Mouse (Mus musculus) induced T-regulatory cell, adult 2 months (primary cell): ENCODE measurements around the gene Fbln1.
A peak's percentile ranks its signal among the peaks of the same experiment; 100 is the strongest.

Experiments
- DNase-seq: peaks from one replicate; pipeline ENCODE4 v3.0.0-alpha.2; 2012; ENCODE audit warnings: low read depth

Fbln1 gene

GRCm38 (mm10) chr15:85207081-85207480 lies 1.3 kb downstream of the Fbln1 start:
- DNase-seq: no peak

DNA sequence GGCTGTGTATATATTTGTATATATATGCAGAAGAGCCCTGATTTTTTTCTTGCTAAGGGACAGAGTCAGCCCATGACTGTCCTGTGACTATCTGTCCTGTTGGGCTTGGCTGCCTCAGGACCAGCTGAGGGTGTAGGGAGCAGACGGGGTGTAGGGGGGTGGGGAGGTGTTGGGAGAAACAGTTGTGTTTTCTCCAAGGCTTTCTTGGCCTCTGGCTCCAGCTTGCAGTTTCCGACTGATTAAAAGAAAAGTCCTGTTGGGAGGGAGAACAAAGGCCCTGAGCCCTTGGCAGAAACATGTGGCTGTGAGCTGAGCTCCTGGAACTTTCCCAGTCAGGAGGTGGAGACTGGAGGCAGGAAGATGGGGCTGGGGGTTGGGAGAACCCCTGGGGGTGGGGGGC lies 2.0 kb downstream of the Fbln1 start:
- no peak for DNase-seq

DNA sequence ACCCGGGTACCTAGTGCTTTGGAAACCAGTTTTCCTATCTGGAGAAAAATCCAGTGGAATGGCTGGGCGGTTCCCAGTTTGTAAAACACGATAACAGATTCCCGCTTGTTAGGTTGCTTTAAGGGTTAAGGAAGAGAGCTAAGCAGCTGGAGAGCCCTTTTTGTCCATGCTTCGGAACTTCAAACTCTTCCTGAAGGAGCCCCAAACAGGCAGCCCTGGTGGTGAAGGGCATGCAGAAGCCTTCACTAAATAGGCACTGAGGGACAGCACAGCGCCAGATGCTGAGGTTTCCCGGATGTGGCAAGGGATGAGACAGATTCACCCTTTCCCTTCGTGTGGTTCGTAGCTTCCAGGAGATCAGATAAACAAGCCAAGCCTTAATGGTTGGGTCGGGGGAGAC lies 2.6 kb downstream of the Fbln1 start:
- DNase-seq: no peak

DNA sequence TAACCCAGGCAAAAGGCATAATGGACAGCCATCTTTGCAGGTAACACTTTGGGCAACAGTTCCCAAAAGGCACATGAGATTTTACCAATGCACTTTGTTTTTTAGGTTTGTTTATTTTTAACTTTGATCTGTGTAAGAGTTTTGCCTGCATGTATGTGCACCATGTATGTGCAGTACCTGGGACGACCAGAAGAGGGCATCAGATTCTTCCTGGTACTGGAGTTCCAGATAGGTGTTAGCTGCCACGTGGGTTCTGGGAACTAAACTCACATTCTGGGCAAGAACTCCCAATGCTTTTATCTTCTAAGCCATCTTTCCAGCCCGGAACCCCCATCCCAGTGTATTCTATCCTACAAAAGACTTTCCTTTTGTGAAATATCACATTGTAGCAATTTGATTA lies 3.6 kb downstream of the Fbln1 start:
- DNase-seq: peak; percentile 29

DNA sequence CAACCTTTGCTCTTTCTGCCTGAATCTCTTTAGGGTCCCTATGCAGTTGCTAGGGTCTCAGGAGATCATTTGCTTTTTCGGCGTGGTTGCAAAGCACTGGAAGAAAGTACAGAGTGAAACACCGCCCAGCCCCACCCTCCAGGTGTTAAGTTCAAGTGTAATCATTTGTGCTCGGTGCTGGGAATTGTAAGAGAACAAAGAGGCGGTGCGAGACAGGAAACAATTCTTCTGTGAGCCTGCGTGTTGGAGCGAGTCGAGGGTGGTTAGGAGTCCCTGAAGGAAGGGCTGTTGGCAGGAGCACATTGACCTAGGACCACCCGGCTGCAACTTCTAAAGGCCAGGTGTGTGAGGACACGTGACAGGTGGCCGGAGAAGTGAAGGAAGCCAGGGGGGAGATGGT lies 4.9 kb downstream of the Fbln1 start:
- no peak for DNase-seq

- DNase-seq: no peak
Measured at GRCm38 (mm10) chr15:85211101-85211760, 5.5 kb downstream of the Fbln1 start.

GRCm38 (mm10) chr15:85216069-85216813 lies 10.5 kb downstream of the Fbln1 start:
- DNase-seq: no peak

- no peak for DNase-seq
Measured at GRCm38 (mm10) chr15:85218617-85219265, 13.0 kb downstream of the Fbln1 start.

GRCm38 (mm10) chr15:85220371-85220770 lies 14.6 kb downstream of the Fbln1 start:
- no peak for DNase-seq

DNA sequence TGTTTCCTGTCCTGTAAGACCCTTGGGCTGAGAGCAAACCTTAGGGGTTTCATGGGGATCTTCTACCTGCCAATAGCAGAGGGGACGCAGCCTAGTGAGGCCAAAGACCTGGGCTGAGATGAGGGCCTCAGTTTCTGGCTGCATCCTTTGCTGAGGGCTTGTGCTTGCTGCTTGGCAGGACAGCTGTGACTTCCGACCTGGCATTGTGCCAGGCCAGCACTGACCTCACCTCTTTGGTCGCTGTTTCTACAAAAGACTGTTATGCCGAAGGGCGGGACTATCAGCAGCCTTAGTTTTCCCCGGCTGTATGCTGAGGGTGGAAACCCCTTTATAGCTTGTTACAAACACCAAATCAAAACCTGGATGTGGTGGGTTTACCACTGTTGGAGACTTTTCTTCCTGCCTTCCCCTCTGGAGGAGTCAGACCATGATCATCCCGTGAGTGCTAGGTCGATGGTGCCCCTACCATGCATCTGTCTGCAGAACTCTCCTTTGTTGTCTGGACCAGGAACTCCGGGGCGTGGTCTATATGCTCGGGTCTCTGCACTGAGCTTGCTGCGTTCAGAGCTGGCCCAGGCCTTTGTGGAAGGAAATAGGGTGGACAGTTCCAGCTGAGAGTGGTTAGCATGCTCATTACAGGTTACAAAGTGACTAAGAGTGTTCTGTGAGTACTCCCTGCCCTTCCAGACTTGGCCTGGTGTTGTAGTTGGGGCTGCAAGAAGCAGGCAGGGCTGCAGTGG lies 15.5 kb downstream of the Fbln1 start:
- no peak for DNase-seq

DNA sequence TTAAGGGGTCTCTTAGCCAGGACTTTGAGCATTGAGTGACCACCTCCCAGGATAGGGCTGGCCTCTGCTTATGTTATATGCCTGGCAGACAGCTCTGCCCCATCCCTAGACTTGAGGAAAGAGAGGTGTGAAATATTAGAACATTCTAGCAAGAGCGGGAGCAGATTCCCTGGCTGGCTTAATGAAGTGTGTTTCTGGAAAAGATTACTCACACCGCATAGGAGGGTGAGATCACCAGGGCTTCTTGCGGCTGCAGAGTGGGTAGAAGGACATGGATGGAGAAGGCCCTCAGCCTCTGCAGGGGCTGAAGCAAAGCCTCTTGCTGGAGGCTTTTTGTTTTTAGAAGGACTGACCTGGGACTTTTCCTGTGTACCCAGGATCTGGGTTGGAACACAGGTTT lies 19.9 kb downstream of the Fbln1 start:
- DNase-seq: no peak

- no peak for DNase-seq
Measured at GRCm38 (mm10) chr15:85226841-85227240, 21.1 kb downstream of the Fbln1 start.

GRCm38 (mm10) chr15:85228568-85228967 lies 22.8 kb downstream of the Fbln1 start:
- no peak for DNase-seq

GRCm38 (mm10) chr15:85229960-85230535 lies 24.3 kb downstream of the Fbln1 start:
- DNase-seq: no peak

DNA sequence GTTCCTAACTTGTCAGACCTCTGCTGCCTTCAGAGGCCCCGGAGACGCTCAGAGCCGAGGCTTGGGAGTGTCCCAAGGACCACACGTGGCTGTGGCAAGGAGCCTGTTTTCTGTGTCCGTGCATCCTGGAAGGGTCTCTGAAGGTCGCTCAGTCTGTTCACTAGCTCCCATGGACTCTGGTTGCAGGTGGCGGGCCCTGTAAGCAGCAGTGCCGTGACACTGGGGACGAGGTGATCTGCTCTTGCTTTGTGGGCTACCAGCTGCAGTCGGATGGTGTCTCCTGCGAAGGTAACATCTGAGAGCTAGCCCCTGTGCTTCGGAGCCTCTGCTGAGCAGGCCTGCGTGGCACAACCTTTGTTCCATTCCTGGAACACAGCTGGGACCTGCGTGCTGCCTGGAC lies 24.9 kb downstream of the Fbln1 start:
- no peak for DNase-seq

- peak; percentile 58 for DNase-seq
Measured at GRCm38 (mm10) chr15:85231443-85232255, 25.9 kb downstream of the Fbln1 start.

GRCm38 (mm10) chr15:85232256-85232535 lies 26.4 kb downstream of the Fbln1 start:
- DNase-seq: no peak

- DNase-seq: peak; percentile 69
Measured at GRCm38 (mm10) chr15:85232543-85233250, 26.9 kb downstream of the Fbln1 start.

DNA sequence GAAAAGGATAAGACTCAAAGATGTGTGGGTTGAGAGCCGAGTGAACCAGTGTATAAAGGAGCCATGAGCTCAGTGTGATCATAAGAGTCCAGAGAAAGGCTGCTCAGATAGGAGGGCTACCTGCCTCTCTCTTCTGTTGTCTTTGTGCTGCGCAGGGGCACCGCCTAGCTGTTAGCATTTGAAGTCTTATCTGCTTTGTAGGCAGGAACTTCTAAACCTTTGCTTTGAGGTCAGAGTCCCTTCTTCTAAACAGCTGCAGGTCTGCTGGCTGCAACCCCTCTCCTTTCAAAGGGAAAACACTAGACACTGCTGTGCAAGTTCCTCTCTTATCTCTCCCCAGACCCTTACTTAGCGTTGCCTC lies 27.5 kb downstream of the Fbln1 start:
- no peak for DNase-seq

GRCm38 (mm10) chr15:85233690-85234089 lies 27.9 kb downstream of the Fbln1 start:
- no peak for DNase-seq
